Mouse (Mus musculus) liver, embryonic 14.5 days (tissue): Measurements from ENCODE around the gene Cdsn.

Experiments
- CTCF ChIP-seq: IDR thresholded peaks from 2 replicates; pipeline ENCODE4 v1.5.1; 2016; ENCODE audit warnings: antibody characterized with exemption, low read depth, control low read depth
- EP300 ChIP-seq: IDR thresholded peaks from 2 replicates; pipeline ENCODE4 v1.6.1; 2016; ENCODE audit warnings: antibody characterized with exemption, low read depth

DNA sequence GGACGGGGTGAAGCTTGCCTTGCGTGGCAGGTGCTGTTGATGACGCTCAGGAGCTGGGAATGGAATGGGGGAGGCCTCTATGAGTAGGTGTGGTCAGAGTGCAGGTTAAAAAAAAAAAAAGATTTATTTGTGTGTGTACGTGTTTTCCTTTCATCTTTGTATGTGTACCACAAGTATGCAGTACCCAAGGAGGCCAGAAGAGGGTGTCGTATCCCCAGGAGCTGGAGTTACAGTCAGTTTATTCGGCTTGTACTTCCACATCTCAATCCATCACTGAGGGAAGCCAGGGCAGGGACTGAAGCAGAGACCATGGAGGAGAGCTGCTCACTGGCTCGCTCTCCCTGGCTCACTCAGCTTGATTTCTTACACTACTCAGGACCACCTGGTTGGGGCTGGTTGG is 19.5 kb downstream of the Cdsn start:
- TF ChIP-seq CTCF: peak; percentile 31; the same call in 1 of the 2 replicates
- TF ChIP-seq EP300: no peak
